Mouse (Mus musculus) gastrocnemius, adult 18-20 months (tissue): ENCODE results near the gene Zfp160. TPM values are rescaled to one million over a fixed set of nuclear protein-coding genes. Genes with fewer than 3 reads are reported as not detected.
"Not testable (repeated sequence)": the region's sequence is repeated elsewhere in the genome, so short reads cannot be mapped to it uniquely, and the experiment has no call there.

Source experiments
- DNase-seq: peaks from one replicate; pipeline ENCODE4 v3.0.0; 2021; ENCODE audit warnings: low spot score
- long read RNA-seq, 2 experiments: library from polyadenylated mRNA; stranded (forward); transcript quantifications; one replicate each; pipeline ENCODE4 v2.0.0; 2021
- total RNA-seq, 2 experiments: library from RNA; stranded (reverse); gene quantifications; 2 replicates each; pipeline ENCODE4 v1.2.3; 2021

Zfp160 gene
- 1 to 10 TPM; 5.6 to 6.6 TPM for total RNA-seq
- long read RNA-seq, experiment 1, partial matches to known transcripts = 0 of 9 reads
- long read RNA-seq, experiment 1, other reads (novel, unspliced or antisense) = 3 of 9 reads
- long read RNA-seq, experiment 2, partial matches to known transcripts = 0 of 7 reads
- long read RNA-seq, experiment 2, other reads (novel, unspliced or antisense) = 2 of 7 reads

GRCm38 (mm10) chr17:21008382-21009331 lies at the start of gene Zfp160:
TSS of gene Zfp160 (plus strand) at chr17:21008903.
- peak; percentile 88 for DNase-seq

GRCm38 (mm10) chr17:20960386-20960785 lies 48.3 kb upstream of the Zfp160 start:
- no peak for DNase-seq

- peak; percentile 15 for DNase-seq
These were observed 43.3 kb upstream of the Zfp160 start for GRCm38 (mm10) chr17:20965421-20965820.

GRCm38 (mm10) chr17:20966681-20967080 lies 42.0 kb upstream of the Zfp160 start:
- peak; percentile 20 for DNase-seq

- no peak for DNase-seq
These were observed 15.0 kb upstream of the Zfp160 start for GRCm38 (mm10) chr17:20993716-20994115.

GRCm38 (mm10) chr17:20996364-20996763 lies 12.3 kb upstream of the Zfp160 start, which contains the start of gene Vmn1r233:
TSS of gene Vmn1r233 (minus strand) at chr17:20996464.
- DNase-seq = no peak

- DNase-seq = no peak
These were observed 1.0 kb downstream of the Zfp160 start for GRCm38 (mm10) chr17:21009726-21010125.

GRCm38 (mm10) chr17:21018410-21019080 lies 9.8 kb downstream of the Zfp160 start:
- no peak for DNase-seq

GRCm38 (mm10) chr17:21048020-21048419 lies 39.3 kb downstream of the Zfp160 start:
- not testable (repeated sequence) for DNase-seq

- no peak for DNase-seq
These were observed 42.2 kb downstream of the Zfp160 start for GRCm38 (mm10) chr17:21050901-21051300.

- DNase-seq = not testable (repeated sequence)
These were observed 42.6 kb downstream of the Zfp160 start for GRCm38 (mm10) chr17:21051341-21051740.

- DNase-seq = not testable (repeated sequence)
These were observed 43.2 kb downstream of the Zfp160 start for GRCm38 (mm10) chr17:21051919-21052318.

GRCm38 (mm10) chr17:21053267-21053666 lies 44.6 kb downstream of the Zfp160 start:
- no peak for DNase-seq

GRCm38 (mm10) chr17:21055111-21055510 lies 46.4 kb downstream of the Zfp160 start:
- not testable (repeated sequence) for DNase-seq

- no peak for DNase-seq
These were observed 56.8 kb downstream of the Zfp160 start for GRCm38 (mm10) chr17:21065501-21065900.

- no peak for DNase-seq
These were observed 58.3 kb downstream of the Zfp160 start for GRCm38 (mm10) chr17:21067036-21067435.

GRCm38 (mm10) chr17:21069443-21069842 lies 60.7 kb downstream of the Zfp160 start:
- not testable (repeated sequence) for DNase-seq

GRCm38 (mm10) chr17:21070971-21071370 lies 62.3 kb downstream of the Zfp160 start:
- DNase-seq = not testable (repeated sequence)
